ENCODE assay signal across 8 mouse cellular contexts in the genomic region with DNA sequence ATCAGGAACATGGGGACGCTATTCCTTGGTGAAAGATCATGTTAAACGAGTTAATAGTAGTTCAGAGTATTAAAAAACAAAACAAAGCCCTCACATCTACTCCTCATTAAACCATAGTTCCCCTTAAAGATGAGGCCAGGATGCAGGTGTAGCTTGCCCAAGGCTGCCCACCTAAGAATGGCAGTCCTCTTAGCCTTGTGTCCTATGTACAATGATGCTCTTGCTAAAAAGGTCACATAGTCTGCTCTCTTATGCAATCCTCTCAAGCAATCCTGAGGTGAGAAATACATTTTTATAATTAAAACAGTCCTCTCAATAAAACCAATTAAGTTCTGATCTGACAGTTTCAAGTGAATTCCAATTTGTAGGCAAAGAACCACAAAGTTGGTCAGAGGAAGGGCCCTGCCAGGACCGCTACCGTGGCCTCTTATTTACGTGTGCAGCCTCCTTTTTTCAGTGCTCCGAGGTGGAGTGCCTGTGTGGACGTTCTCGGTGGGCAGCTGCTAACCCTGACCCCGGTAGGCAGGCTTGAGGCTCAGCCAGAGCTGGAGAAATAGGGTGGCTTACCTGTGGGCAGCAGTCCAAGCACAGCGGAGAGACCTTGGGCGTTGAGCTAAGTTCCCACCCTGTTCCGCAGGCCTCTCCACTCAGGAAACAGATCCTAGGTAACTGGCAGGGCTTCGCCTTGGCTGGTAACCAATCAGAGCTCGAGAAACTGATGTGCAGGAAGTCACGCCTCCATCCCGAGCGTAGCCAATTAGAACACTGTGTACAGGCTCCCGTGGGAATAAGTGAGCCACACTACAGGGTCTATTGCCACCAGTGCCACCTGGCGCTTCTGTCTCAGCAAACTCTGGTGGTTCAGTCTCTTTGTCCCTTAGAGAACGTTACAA. TPM values are rescaled to one million over a fixed set of nuclear protein-coding genes. Genes with fewer than 3 reads are reported as not detected.
DNase-seq lines count a peak whose midpoint lies in the region; ATAC-seq lines count a peak whose summit lies in the region.

Gene Mterf2, minus strand, starts transcription at position 633 of the 893 bp plus-strand sequence.

- H3K4me2 ChIP-seq in hindbrain, embryonic 11.5 days (replicated peaks; ENCODE audit: low read depth, low read length) = peak within 1 kb of the TSS; percentile 47

- H3K27me3 ChIP-seq in hindbrain, embryonic 11.5 days (ENCODE audit: control insufficient read depth, insufficient read depth, low read length) = no peaks in the 10 kb centered on the region

- peak; percentile 95 for DNase-seq in Muller cell, postnatal 12 days (ENCODE audit: inconsistent ontology term)
- DNase-seq in cerebellum, adult 9-11 months = peak; percentile 99
- DNase-seq in frontal cortex, adult 2 months (ENCODE audit: extremely low spot score in 1 of 2, low spot score in 1 of 2) = peak; percentile 97 to 98
- peak; percentile 94 for DNase-seq in hindbrain, embryonic 11.5 days (ENCODE audit: low spot score)
- peak; percentile 91 to 94 for DNase-seq in layer of hippocampus, postnatal 10 days (ENCODE audit: low spot score in 2 of 2)
- peak; percentile 97 for DNase-seq in lung, postnatal 10 days
- DNase-seq in ovary, postnatal 36 days (ENCODE audit: low spot score) = peak; percentile 83
- DNase-seq in thymus, postnatal 25 days = peak; percentile 91

- H3K27ac ChIP-seq in hindbrain, embryonic 11.5 days (ENCODE audit: low read depth, low read length) = no peak within 1 kb of the TSS

- H3K9me3 ChIP-seq in hindbrain, embryonic 11.5 days (ENCODE audit: control insufficient read depth, low read length) = no peaks in the 10 kb centered on the region

- H3K9ac ChIP-seq in hindbrain, embryonic 11.5 days (ENCODE audit: low read depth, low read length) = peak within 1 kb of the TSS; percentile 28

- no peaks in the 10 kb centered on the region for H3K4me1 ChIP-seq in hindbrain, embryonic 11.5 days (replicated peaks; ENCODE audit: control insufficient read depth, insufficient read depth, low read length)

- H3K4me3 ChIP-seq in hindbrain, embryonic 11.5 days (ENCODE audit: low read depth, low read length) = peak within 1 kb of the TSS; percentile 38

- no peaks in the 10 kb centered on the region for H3K36me3 ChIP-seq in hindbrain, embryonic 11.5 days (ENCODE audit: control insufficient read depth, insufficient read depth, low read length)

- WGBS in hindbrain, embryonic 11.5 days = 7% methylated on average over 20 of the region's 20 CpGs

- ATAC-seq in hindbrain, embryonic 11.5 days (ENCODE audit: low FRiP score) = peak; percentile 99

RNA-seq across cellular contexts. Expression of gene Mterf2, which starts in this region (rescaled TPM):
- polyA plus RNA-seq in frontal cortex, adult 2 months (2012; rRNA removed) = 19.8 and 22.6 TPM in 2 replicates
- polyA plus RNA-seq in hindbrain, embryonic 11.5 days (2014; fragmentation: Nextera tagmentation; extraction: Ambion mirVana) = 35.7 and 37.4 TPM in 2 replicates
- 10 to 100 TPM; 16.3 to 16.5 TPM for total RNA-seq in layer of hippocampus, postnatal 10 days (2021)
